Mouse (Mus musculus) lung, adult 2 months (tissue): ENCODE data around the gene Padi6.

Experiments used
- CTCF ChIP-seq: fragments of 200-500 bp; IDR thresholded peaks from 2 replicates; pipeline ENCODE4 v1.5.1; 2011; ENCODE audit warnings: mild to moderate bottlenecking, low read length, control low read depth; ENCODE audit not compliant: insufficient read depth
- POLR2A ChIP-seq: fragments of 200-500 bp; IDR thresholded peaks from 2 replicates; pipeline ENCODE4 v1.6.1; 2011; ENCODE audit warnings: low read depth, mild to moderate bottlenecking, control low read depth, low read length, borderline replicate concordance; ENCODE audit errors: extremely low read depth

DNA sequence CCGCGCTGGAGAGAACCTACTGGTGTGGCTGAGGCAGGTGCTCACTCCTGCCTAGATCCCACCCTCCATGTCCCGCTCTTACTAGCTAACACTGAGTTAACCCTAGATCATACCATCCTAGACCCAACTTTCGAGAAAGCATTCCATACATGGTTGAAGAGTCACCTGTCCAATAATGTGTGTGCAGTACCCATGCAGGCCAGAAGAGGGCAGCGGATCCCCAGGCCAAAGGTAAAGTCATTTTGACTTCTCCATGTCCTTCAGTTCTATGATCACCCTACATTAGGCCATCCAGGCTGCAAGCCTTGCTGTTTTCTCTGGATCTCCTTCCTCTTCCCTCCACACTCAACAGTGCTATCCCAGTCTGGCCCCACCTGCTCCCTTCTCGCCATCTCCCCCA, 46.5 kb upstream of the Padi6 start:
- TF ChIP-seq CTCF (peak; percentile 89), POLR2A (no peak)
